Mouse (Mus musculus) gastrocnemius, postnatal 14 days (tissue): ENCODE measurements around the gene Ric1. TPM values are rescaled to one million over a fixed set of nuclear protein-coding genes. Genes with fewer than 3 reads are reported as not detected.
"Not testable (repeated sequence)": the region's sequence is repeated elsewhere in the genome, so short reads cannot be mapped to it uniquely, and the experiment has no call there.

Experiments used
- DNase-seq: peaks from one replicate; pipeline ENCODE4 v3.0.0; 2021; ENCODE audit warnings: mixed read lengths
- intact Hi-C: fragments of 180-260 bp; cut with DNase I; formaldehyde crosslinking; loops from one replicate; pipeline ENCODE4 v1.15.1; 2025; ENCODE audit warnings: low total_unique reads
- total RNA-seq, 2 experiments: library from RNA; stranded (reverse); gene quantifications; 2 replicates each; pipeline ENCODE4 v1.2.3; 2021

The Ric1 gene
- total RNA-seq, 2 experiments from 2014 or later: 24.2 to 26.1 TPM

DNA sequence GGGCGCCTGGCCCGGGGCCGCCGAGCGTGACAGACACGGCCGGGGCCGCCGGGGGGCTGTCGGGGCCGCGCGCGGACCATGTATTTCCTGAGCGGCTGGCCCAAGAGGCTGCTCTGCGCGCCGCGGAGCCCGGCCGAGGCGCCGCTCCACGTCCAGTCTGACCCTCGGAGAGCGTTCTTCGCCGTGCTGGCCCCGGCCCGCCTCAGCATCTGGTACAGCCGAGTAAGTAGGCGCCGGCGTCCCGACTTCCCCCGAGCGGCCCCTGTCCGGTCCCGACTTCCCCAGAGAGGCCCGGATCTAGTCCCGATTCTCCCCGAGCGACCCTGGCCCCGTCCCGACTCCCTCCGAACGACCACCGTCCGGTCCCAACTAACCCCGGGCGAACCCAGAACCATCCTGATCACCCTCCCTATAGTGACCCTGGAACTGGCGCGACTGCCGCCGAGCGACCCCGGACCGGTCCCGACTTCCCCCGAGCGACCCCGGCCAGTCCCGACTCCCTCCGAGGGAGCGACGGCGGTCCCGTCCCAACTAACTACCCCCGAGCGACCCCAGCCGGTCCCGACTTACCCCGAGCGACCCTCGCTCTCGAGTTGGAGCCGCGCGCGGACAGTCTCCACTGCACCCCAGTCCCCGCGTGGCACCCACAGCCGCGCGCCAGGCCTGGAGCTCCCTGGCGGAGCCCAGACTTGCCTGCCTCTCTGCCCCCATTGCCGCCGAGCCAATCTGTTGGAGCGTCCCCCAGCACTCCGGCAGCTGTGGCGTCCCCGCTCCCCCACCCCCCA is 555 bp downstream of the Ric1 start:
- DNase-seq: peak; percentile 65
- intact Hi-C loops: no loop called here

DNA sequence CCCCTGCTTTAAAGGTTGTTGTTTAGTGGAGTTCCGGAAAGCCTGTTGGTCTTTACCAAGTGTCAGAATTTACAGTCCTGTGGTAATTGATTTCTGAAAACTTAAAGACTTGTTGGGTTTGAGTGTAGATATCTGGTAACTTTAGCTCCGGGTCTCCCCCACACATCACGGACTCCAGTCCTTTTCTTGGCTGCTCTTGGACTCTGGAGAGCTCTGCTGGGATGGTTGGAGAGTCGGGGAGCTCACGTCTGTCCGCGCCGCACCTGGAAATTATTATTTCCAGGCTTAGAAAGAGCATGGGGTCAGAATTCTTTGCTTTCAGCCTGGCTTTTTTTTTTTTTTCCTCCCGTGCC is 1.1 kb downstream of the Ric1 start:
- intact Hi-C loops: no loop called here
- DNase-seq: no peak

DNA sequence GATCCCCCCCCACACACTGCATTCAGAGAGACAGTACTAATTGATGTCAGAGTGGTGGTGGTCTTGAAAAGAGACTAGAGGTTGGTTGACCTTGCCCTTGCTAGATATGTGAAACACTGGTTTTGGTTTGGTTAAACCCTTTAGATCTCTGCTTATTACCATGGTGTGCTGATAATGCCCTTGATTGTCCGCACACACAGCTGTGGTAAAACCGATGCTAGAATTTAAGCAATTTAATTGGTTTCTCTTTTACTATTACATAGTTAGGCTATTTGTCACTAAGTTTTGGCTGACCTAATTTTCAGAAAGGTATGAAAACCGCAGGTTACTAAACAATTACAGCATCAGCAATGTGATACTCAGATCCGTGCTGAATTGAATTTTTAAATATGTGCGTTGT is 1.6 kb downstream of the Ric1 start:
- intact Hi-C loops: no loop called here

DNA sequence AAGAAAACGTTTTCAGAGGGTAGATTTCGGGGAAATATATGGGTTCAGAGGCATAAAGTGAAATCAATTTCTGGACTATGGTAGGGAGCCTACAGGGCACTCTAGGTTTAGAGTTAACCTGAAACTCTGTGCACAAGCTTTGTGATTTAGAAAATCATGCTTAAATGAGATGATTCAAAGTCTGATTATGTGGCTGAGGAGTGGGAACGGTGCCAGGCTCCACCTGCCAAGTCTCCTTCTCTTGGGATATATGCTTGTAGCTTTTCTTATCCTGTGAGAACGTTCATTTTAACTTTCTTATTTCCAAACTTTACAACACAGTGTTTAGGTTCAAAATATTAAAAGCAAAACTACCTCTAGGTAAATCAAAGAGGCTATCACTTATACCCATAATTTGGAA is 2.5 kb downstream of the Ric1 start:
- peak; percentile 54 for DNase-seq
- intact Hi-C loops: no loop called here

More for the DNA sequence above, 1.6 kb downstream of the Ric1 start:
- no peak for DNase-seq

DNA sequence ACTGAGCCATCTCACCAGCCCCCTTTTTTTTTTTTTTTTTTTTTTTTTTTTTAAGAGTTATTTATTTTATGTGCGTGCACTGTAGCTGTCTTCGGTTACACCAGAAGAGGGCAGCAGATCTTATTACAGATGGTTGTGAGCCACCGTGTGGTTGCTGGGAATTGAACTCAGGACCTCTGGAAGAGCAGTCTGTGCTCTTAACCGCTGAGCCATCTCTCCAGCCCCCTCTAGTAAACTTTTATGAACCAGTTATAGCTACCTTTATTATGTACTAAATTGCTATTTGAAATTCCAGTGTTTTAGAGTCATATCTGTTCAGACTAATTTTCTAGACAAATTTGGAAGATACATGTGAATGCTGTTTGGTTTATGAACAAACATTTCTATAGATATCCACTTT is 3.5 kb downstream of the Ric1 start:
- DNase-seq, intact Hi-C loops: not testable (repeated sequence)

DNA sequence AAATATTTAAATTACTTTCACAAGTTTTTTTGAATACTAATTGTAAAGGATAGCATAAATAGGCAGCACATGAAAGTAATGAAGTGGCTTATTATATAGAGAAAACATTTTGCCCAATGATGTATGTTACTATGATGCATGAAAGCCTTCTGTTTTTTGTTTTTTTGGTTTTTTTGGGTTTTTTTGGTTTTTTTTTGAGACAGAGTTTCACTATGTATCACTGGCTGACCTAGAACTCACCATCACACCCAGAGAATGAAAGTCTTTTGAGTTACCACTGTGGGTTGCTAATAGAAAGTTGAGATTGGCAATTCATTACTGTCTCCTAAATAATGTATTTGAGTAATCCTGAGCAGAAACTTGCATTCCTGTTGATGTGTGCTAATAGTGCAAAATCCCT is 4.8 kb downstream of the Ric1 start:
- intact Hi-C loops: no loop called here
- DNase-seq: no peak

DNA sequence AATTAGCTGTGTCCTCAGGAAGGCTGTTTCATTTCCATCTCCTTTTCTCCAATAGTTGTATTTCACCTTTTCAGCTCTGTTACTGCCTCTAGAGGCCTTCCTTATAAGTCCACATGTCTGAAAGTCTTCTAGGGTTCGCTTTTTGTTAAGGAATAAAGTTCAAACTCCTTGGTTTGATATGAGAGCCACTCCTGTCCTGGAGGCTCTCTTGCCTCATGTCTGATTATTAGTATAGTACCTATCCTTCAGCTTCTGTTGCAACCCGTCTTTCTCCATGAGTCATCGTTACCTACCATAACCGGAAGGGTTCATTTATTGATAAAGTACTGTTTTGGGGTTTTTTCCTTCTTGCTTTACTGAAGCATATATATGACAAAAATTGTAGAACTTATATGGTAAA is 5.2 kb downstream of the Ric1 start:
- no peak for DNase-seq
- intact Hi-C loops: no loop called here

DNA sequence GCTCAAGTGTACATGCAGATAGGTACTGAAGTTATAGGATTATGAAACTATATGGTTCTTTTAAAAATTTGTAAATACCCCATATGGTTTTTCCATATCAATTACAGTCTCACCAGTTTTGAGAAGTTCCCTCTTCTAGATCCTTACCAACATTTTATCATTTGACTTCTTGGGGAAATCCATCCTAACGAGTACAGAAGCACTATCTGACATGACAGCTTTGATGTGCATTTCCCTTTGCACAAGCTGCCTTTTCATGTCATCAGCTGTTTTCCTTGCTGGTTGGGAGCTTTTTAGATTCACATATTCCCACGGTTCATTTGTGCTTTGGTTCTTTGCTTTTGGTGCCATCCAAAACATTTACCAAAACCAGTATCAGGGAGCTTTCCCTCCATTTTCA is 6.5 kb downstream of the Ric1 start:
- DNase-seq: no peak
- intact Hi-C loops: no loop called here

DNA sequence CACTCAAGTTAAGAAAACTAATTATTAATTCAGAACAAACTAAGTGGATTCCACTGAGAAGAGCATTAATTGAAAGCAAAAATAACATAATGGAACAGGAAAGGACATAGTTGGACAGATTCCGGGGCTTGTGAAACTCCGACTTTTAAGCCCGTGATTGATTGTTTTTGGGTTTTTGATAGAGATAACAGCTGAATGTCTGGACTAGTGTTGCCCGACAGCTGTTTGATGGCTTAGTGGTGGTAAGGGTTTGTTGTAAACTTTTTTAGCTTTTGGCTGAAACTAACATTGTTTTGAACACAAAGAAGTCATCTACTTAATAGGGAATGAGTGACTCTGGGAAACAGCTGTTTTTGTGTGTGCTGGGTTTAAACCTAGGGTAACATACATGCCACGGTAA is 11.9 kb downstream of the Ric1 start:
- intact Hi-C loops: no loop called here
- DNase-seq: no peak

DNA sequence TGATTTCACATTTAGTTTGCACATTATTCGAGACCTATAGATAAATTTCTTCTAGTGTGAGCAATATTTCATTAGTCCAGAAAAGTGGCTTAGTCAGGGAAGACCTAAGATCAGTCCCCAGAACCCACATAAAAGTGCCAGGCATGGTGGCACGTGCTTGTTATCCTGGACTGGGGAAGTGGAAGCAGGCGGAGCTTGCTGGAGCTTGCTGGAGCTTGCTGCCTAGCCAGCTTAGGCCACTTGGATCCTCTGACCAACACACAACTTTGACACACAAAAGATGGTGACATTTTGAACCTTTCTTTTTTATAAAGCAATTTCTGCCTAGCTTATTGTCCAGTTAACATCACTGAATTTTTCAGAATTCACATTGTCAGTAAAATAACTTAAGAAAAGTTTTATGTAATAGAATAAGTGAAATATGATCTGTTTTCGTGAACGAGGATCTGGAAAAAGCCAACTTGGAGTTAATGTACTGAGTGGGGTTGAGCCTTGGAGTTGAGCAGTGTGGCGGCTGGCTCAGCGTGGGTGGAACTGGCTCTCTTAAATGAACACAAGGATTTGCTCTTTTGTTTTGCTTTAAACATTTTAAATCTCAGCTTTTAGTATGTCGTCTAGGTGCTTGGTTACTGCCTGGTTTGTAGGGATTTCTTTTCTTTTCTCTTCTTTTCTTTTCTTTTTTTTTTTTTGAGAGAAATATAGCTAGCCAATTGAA is 20.3 kb downstream of the Ric1 start:
- DNase-seq: no peak
- intact Hi-C loops: no loop called here

DNA sequence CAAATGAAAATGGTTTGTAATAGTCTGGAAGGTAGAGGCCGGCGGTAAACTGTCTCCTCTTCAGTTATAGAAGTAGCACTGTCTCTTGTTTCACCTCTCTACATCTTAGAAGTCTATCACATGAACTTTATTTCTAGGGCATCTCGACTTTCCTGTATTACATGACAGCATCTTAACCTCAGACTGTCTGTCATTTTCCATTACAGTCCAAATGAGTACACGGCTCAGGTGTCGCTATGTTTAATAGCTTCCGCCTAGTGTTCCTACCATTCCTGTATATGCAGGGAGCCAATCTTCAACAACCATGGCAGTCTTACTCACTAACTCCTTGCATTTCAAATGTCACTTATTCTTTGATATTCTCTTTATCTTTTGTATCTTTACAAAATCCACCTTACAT is 21.9 kb downstream of the Ric1 start:
- intact Hi-C loops: no loop called here
- DNase-seq: no peak

DNA sequence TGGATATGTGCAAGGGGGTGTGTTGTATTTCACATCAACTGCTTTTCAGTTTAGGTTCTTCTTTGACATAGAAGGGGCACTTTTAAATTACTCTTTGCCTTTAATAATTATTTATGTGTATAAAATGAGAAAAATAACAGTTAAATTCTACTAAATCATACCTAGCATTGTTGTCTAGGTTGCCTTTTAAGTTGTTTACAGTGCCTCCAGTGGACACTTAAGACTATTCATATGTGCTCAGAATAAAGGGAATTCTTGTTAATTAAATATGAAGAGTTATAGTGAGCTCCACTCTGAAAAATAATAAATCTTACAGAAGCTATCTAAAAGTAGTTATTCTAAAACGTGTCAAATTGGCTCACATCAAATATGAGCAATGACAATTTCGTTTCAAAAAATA is 28.5 kb downstream of the Ric1 start:
- intact Hi-C loops: no loop called here
- no peak for DNase-seq

DNA sequence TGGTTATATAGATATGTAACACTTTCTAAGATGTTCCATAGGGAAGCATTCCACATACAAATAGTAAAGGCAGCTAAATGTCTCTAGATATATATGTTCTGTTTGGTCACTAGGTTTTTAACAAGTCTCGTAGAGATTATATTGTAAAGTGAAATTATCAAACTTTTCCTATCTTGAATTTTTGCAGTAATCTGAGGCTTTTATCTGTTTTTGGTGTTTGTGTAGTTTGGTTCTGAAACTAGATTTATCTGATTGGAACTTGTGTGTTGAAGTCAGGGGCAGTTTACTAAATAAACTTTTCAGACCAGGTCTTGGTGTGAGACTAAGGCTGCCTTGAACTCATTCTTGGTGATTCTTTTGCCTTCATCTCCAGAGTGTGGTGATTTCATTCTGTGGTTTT is 29.0 kb downstream of the Ric1 start:
- DNase-seq: no peak
- intact Hi-C loops: no loop called here

DNA sequence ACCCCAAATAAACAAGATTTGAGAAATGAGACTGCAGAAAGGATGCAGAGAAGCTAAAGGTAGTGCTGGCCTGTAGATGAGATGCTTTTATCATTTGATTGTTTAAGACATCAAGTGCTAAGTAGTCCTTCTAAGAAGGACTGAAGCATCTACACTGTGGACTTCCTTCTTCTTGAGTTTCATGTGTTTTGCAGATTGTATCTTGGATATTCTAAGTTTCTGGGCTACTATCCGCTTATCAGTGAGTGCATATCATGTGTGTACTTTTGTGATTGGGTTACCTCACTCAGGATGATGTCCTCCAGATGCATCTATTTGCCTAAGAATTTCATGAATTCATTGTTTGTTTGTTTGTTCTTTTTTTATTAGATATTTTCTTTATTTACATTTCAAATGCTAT is 29.9 kb downstream of the Ric1 start:
- intact Hi-C loops, DNase-seq: not testable (repeated sequence)

DNA sequence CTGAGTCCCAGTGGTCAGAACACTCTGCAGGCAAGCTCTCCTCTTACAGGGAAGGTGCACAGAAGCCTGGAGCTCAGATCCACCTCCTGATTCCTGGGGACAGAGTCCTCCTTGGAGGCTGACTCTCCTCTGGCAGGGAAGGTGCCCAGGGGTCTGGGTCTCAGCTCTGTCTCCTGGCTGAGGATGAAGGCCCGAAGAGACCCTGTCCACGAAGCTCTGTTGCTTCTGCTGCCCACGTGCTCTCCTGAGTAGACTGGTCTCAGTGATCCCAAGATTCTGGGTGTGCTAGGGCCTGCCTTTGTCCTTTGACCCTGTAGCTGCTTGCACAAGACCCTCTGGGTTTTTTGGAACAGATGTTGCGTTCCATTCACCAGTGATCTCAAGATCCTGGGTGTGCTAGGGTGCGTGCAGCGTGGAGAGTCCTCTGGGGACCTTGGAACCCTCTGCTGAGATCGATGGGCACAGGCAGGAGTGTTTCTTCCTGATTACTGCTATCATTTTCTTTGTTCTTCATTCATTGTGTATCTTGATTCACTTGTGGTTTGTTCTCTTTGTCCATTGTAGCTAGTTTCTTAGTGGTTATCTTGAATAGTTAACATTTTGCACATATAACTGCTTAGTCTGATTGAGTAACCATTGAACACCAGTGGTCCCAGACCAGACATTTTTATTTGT is 35.2 kb downstream of the Ric1 start:
- intact Hi-C loops, DNase-seq: not testable (repeated sequence)

DNA sequence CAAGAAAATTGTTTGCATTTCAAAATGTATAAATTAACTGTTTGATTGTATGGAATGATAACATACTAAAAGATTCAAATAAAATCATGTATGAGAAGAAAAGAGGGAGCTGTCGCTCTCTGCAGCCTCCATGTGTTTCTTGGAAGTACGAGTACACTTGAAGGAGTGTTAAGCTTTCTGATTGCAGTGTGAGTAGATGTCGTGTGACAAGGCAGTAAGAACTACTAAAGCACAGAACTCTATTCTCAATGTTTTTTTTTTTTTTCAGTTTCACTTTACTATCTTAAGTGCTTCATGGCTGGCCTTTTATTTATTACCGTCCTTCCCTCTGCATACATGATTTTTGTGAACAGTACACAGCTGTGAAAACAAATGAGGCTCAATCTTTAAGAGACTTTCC is 40.1 kb downstream of the Ric1 start:
- intact Hi-C loops: loop anchor here (10.0 kb wide), 2 partner anchors 57 to 197 kb away; partner anchors contain the start of genes Cd274 and Plgrkt

DNA sequence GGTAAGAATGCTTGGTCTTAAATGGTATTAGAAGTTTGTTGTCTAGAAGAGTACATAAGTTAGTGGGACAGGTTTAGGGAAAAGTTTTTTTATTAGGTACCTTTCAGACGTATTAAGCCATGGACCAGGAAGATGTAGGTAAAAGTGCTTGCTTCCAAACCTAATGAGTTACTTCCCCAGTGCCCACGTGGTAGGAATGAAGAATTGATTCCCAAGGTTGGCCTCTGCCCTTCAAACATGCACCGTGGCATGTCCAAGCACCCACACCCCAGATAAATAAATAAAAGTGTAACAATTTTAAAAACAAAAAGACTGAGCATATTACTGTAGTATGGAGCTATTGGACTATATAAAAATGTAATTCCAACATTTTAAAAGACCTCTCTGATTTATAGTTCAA is 40.5 kb downstream of the Ric1 start:
- no peak for DNase-seq
- intact Hi-C loops: loop anchor here (10.0 kb wide), 2 partner anchors 58 to 198 kb away; partner anchors contain the start of genes Cd274 and Plgrkt

More for the DNA sequence above, 40.1 kb downstream of the Ric1 start:
- DNase-seq: no peak

DNA sequence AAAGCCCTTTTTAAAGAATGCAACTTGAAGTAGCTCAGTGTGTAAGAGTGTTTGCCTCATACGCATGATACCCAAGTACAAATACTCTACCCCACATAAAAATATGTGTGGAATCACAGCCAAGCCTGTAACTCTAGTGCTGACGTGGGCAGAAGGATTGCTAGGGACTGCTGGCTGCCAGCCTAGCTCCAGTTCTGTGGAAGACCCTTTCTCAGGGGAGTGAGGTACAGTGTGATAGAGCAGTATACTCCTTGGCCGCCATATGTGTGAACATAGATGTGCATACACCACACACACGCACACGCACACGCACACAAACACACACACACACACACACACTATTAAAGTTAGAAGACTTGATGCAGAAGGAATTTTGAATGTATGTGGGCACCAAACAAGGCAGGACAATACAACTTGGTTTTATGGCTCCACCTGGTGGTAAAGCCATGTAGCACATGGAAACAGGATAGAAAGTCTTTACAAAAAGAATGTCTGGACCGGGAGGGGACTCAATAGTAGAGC is 41.2 kb downstream of the Ric1 start:
- intact Hi-C loops: loop anchor here (10.0 kb wide), 2 partner anchors 59 to 199 kb away; partner anchors contain the start of genes Cd274 and Plgrkt
- DNase-seq: peak; percentile 34

DNA sequence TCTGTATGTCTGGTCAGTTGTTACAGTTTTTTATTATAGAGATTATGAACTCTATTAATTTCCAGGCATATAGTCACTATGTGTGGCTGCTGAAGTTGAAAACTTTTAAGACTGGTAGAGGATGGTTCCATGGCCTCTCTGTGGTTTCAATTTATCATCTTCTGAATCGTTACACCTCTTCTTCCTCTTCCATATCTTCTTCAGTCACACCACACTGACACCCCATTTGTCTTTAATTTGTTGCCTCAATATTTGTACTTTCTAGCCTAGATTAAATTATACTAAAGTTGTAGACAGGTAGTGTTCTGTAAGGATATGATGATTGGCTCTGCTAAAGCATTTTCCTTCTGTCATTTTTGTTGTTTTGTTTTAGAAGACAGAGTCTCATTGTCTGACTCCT is 44.4 kb downstream of the Ric1 start:
- no peak for DNase-seq
- intact Hi-C loops: loop anchor here (10.0 kb wide), 2 partner anchors 62 to 202 kb away; partner anchors contain the start of genes Cd274 and Plgrkt

DNA sequence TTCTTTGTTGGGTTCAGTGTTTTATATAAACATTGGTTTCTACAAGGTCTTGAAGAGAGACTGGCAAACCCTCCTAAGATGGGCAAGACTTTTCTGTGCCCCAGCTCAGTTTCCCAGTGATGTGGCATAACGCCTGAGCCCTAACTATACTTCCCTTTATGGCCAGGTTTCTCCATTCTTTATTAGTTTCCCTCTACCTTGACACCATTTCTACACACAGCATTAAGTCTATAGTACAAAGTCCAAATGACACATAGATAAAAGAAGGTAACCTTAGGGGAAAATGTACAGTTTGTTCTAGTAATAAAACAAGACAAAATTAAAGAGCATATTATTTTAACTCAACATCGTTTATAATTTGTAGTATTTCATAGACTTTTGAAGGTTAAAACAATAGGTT is 60.4 kb downstream of the Ric1 start:
- intact Hi-C loops: no loop called here
- DNase-seq: no peak
